Mouse (Mus musculus): ENCODE measurements at regions not wholly inside any gene's neighbourhood (a gene's known extent, or its start where the extent isn't known, plus 50 kb on each side); places are given as distances from the start of the nearest gene placed in this dataset.

- Histone ChIP-seq H3K27me3 (no peaks in the 10 kb centered on the region), H3K4me2 (no peak overlapping the region), H3K9me3 (no peaks in the 10 kb centered on the region), H3K27ac (no peak overlapping the region), H3K4me3 (no peak overlapping the region), H3K36me3 (no peaks in the 10 kb centered on the region), H3K9ac (no peak overlapping the region), H3K4me1 (no peaks in the 10 kb centered on the region)
- WGBS: 77% methylated on average over 4 of the region's 4 CpGs
- no peak for ATAC-seq (ENCODE audit: borderline replicate concordance, extremely low read depth, low FRiP score, low TSS enrichment)
Measured at GRCm38 (mm10) chr7:95460889-95461288, 710.2 kb upstream of the Tenm4 start.

GRCm38 (mm10) chr7:95465506-95465905 is 705.5 kb upstream of the Tenm4 start:
- no peak overlapping the region for H3K4me2 ChIP-seq
- no peak overlapping the region for H3K4me3 ChIP-seq
- no peaks in the 10 kb centered on the region for H3K36me3 ChIP-seq
- H3K27ac ChIP-seq: no peak overlapping the region
- 75% methylated on average over 4 of the region's 4 CpGs for WGBS
- no peaks in the 10 kb centered on the region for H3K27me3 ChIP-seq
- no peaks in the 10 kb centered on the region for H3K9me3 ChIP-seq
- no peak for ATAC-seq (ENCODE audit: borderline replicate concordance, extremely low read depth, low FRiP score, low TSS enrichment)
- no peak overlapping the region for H3K9ac ChIP-seq
- H3K4me1 ChIP-seq: no peaks in the 10 kb centered on the region

- Histone ChIP-seq H3K4me1 (no peaks in the 10 kb centered on the region), H3K36me3 (no peaks in the 10 kb centered on the region), H3K4me2 (no peak overlapping the region), H3K9me3 (no peaks in the 10 kb centered on the region), H3K27me3 (no peaks in the 10 kb centered on the region), H3K27ac (no peak overlapping the region), H3K9ac (no peak overlapping the region), H3K4me3 (no peak overlapping the region)
- WGBS: 30% methylated on average over 3 of the region's 3 CpGs
- ATAC-seq (ENCODE audit: borderline replicate concordance, extremely low read depth, low FRiP score, low TSS enrichment): no peak
Measured at GRCm38 (mm10) chr7:95467028-95467427, 704.0 kb upstream of the Tenm4 start.

- ATAC-seq (ENCODE audit: borderline replicate concordance, extremely low read depth, low FRiP score, low TSS enrichment): no peak
- Histone ChIP-seq H3K27ac (no peak overlapping the region), H3K27me3 (no peaks in the 10 kb centered on the region), H3K4me3 (no peak overlapping the region), H3K4me1 (no peaks in the 10 kb centered on the region), H3K9me3 (no peaks in the 10 kb centered on the region), H3K4me2 (no peak overlapping the region), H3K9ac (no peak overlapping the region), H3K36me3 (no peaks in the 10 kb centered on the region)
- 78% methylated on average over 4 of the region's 4 CpGs for WGBS
Measured at GRCm38 (mm10) chr7:95473892-95474291, 697.2 kb upstream of the Tenm4 start.

GRCm38 (mm10) chr7:95480121-95480726 is 690.8 kb upstream of the Tenm4 start:
- H3K27ac ChIP-seq: no peak overlapping the region
- H3K4me1 ChIP-seq: no peaks in the 10 kb centered on the region
- WGBS: 58% methylated on average over 5 of the region's 5 CpGs
- H3K36me3 ChIP-seq: no peaks in the 10 kb centered on the region
- H3K4me2 ChIP-seq: no peak overlapping the region
- no peak overlapping the region for H3K9ac ChIP-seq
- H3K27me3 ChIP-seq: no peaks in the 10 kb centered on the region
- no peaks in the 10 kb centered on the region for H3K9me3 ChIP-seq
- ATAC-seq (ENCODE audit: borderline replicate concordance, extremely low read depth, low FRiP score, low TSS enrichment): no peak
- H3K4me3 ChIP-seq: no peak overlapping the region

- 8% methylated on average over 4 of the region's 4 CpGs for WGBS
- Histone ChIP-seq H3K36me3 (no peaks in the 10 kb centered on the region), H3K27me3 (no peaks in the 10 kb centered on the region), H3K9me3 (no peaks in the 10 kb centered on the region), H3K4me2 (no peak overlapping the region), H3K9ac (no peak overlapping the region), H3K4me1 (no peaks in the 10 kb centered on the region), H3K4me3 (no peak overlapping the region), H3K27ac (no peak overlapping the region)
- ATAC-seq (ENCODE audit: borderline replicate concordance, extremely low read depth, low FRiP score, low TSS enrichment): no peak
Measured at GRCm38 (mm10) chr7:95489666-95490065, 681.4 kb upstream of the Tenm4 start.

- Histone ChIP-seq H3K27me3 (no peaks in the 10 kb centered on the region), H3K4me3 (no peak overlapping the region), H3K4me1 (no peaks in the 10 kb centered on the region), H3K9me3 (no peaks in the 10 kb centered on the region), H3K27ac (no peak overlapping the region), H3K36me3 (no peaks in the 10 kb centered on the region), H3K4me2 (no peak overlapping the region), H3K9ac (no peak overlapping the region)
- no peak for ATAC-seq (ENCODE audit: borderline replicate concordance, extremely low read depth, low FRiP score, low TSS enrichment)
- WGBS: 62% methylated on average over 1 of the region's 1 CpGs
Measured at GRCm38 (mm10) chr7:95494793-95495192, 676.3 kb upstream of the Tenm4 start.

- Histone ChIP-seq H3K4me1 (no peaks in the 10 kb centered on the region), H3K9ac (no peak overlapping the region), H3K9me3 (no peaks in the 10 kb centered on the region), H3K27me3 (no peaks in the 10 kb centered on the region), H3K36me3 (no peaks in the 10 kb centered on the region), H3K27ac (no peak overlapping the region), H3K4me3 (no peak overlapping the region), H3K4me2 (no peak overlapping the region)
- WGBS: 44% methylated on average over 6 of the region's 6 CpGs
- ATAC-seq (ENCODE audit: borderline replicate concordance, extremely low read depth, low FRiP score, low TSS enrichment): no peak
Measured at GRCm38 (mm10) chr7:95502959-95503358, 668.1 kb upstream of the Tenm4 start.

- Histone ChIP-seq H3K4me2 (no peak overlapping the region), H3K27me3 (no peaks in the 10 kb centered on the region), H3K36me3 (no peaks in the 10 kb centered on the region), H3K9ac (no peak overlapping the region), H3K9me3 (no peaks in the 10 kb centered on the region), H3K4me1 (no peaks in the 10 kb centered on the region), H3K27ac (no peak overlapping the region), H3K4me3 (no peak overlapping the region)
- no peak for ATAC-seq (ENCODE audit: borderline replicate concordance, extremely low read depth, low FRiP score, low TSS enrichment)
- WGBS: 62% methylated on average over 3 of the region's 3 CpGs
Measured at GRCm38 (mm10) chr7:95547256-95547655, 623.8 kb upstream of the Tenm4 start.

- H3K9me3 ChIP-seq: no peaks in the 10 kb centered on the region
- H3K27me3 ChIP-seq: no peaks in the 10 kb centered on the region
- ATAC-seq (ENCODE audit: borderline replicate concordance, extremely low read depth, low FRiP score, low TSS enrichment): no peak
- H3K9ac ChIP-seq: no peak overlapping the region
- H3K4me3 ChIP-seq: no peak overlapping the region
- no peak overlapping the region for H3K4me2 ChIP-seq
- 36% methylated on average over 3 of the region's 3 CpGs for WGBS
- no peaks in the 10 kb centered on the region for H3K4me1 ChIP-seq
- no peaks in the 10 kb centered on the region for H3K36me3 ChIP-seq
- no peak overlapping the region for H3K27ac ChIP-seq
Measured at GRCm38 (mm10) chr7:95550099-95550498, 620.9 kb upstream of the Tenm4 start.

- no peaks in the 10 kb centered on the region for H3K4me1 ChIP-seq
- 44% methylated on average over 3 of the region's 3 CpGs for WGBS
- ATAC-seq (ENCODE audit: borderline replicate concordance, extremely low read depth, low FRiP score, low TSS enrichment): no peak
Measured at GRCm38 (mm10) chr7:95551798-95552387, 619.2 kb upstream of the Tenm4 start.

GRCm38 (mm10) chr7:95558589-95558988 is 612.5 kb upstream of the Tenm4 start:
- no peak overlapping the region for H3K27ac ChIP-seq
- no peaks in the 10 kb centered on the region for H3K9me3 ChIP-seq
- H3K4me3 ChIP-seq: no peak overlapping the region
- no peak overlapping the region for H3K9ac ChIP-seq
- H3K4me2 ChIP-seq: no peak overlapping the region
- H3K27me3 ChIP-seq: no peaks in the 10 kb centered on the region
- no peaks in the 10 kb centered on the region for H3K4me1 ChIP-seq
- no peak for ATAC-seq (ENCODE audit: borderline replicate concordance, extremely low read depth, low FRiP score, low TSS enrichment)
- WGBS: 52% methylated on average over 2 of the region's 2 CpGs
- no peaks in the 10 kb centered on the region for H3K36me3 ChIP-seq

More at GRCm38 (mm10) chr7:95551798-95552387, 619.2 kb upstream of the Tenm4 start:
- Histone ChIP-seq H3K4me2 (no peak overlapping the region), H3K4me3 (no peak overlapping the region), H3K27me3 (no peaks in the 10 kb centered on the region), H3K27ac (no peak overlapping the region), H3K9me3 (no peaks in the 10 kb centered on the region), H3K9ac (no peak overlapping the region), H3K36me3 (no peaks in the 10 kb centered on the region)

GRCm38 (mm10) chr7:95578633-95579032 is 592.4 kb upstream of the Tenm4 start:
- WGBS: 80% methylated on average over 2 of the region's 2 CpGs
- H3K27me3 ChIP-seq: no peaks in the 10 kb centered on the region
- no peaks in the 10 kb centered on the region for H3K36me3 ChIP-seq
- H3K4me3 ChIP-seq: no peak overlapping the region
- no peak overlapping the region for H3K27ac ChIP-seq
- H3K4me2 ChIP-seq: no peak overlapping the region
- no peak overlapping the region for H3K9ac ChIP-seq
- no peak for ATAC-seq (ENCODE audit: borderline replicate concordance, extremely low read depth, low FRiP score, low TSS enrichment)
- no peaks in the 10 kb centered on the region for H3K9me3 ChIP-seq
- no peaks in the 10 kb centered on the region for H3K4me1 ChIP-seq
